Mouse (Mus musculus): ENCODE measurements at regions not wholly inside any gene's neighbourhood (a gene's known extent, or its start where the extent isn't known, plus 50 kb on each side); places are given as distances from the start of the nearest gene placed in this dataset.
A peak's percentile ranks its signal among the peaks of the same experiment; 100 is the strongest.

GRCm38 (mm10) chr15:94112801-94113200 is 352.4 kb downstream of the Adamts20 start:
- whole genome bisulfite sequencing = 73% methylated on average over 5 of the region's 5 CpGs
- no peak for ATAC-seq
- Histone ChIP-seq H3K9me3 (ENCODE audit: low read length) (no peaks in the 10 kb centered on the region), H3K9ac (no peak overlapping the region), H3K27me3 (ENCODE audit: insufficient read depth, low read length) (no peaks in the 10 kb centered on the region), H3K36me3 (ENCODE audit: insufficient read depth) (no peaks in the 10 kb centered on the region), H3K4me2 (ENCODE audit: low read depth) (no peak overlapping the region), H3K27ac (ENCODE audit: low read depth, low read length) (no peak overlapping the region), H3K4me1 (ENCODE audit: insufficient read depth) (no peaks in the 10 kb centered on the region), H3K4me3 (ENCODE audit: low read depth, low read length) (no peak overlapping the region)
- peak; percentile 43 for DNase-seq
- no peak for TF ChIP-seq CTCF (IDR thresholded peaks at IDR 0.05; ENCODE audit: low read depth)

- no peak for DNase-seq
- no peak for TF ChIP-seq CTCF (IDR thresholded peaks at IDR 0.05; ENCODE audit: low read depth)
- WGBS = 68% methylated on average over 2 of the region's 2 CpGs
Observed at GRCm38 (mm10) chr15:94107186-94107716, 358.0 kb downstream of the Adamts20 start.

GRCm38 (mm10) chr15:94090644-94091043 is 374.6 kb downstream of the Adamts20 start:
- no peaks in the 10 kb centered on the region for H3K4me1 ChIP-seq (ENCODE audit: insufficient read depth)
- TF ChIP-seq CTCF (IDR thresholded peaks at IDR 0.05; ENCODE audit: low read depth) = no peak
- 88% methylated on average over 5 of the region's 5 CpGs for WGBS
- H3K27me3 ChIP-seq (ENCODE audit: insufficient read depth, low read length) = no peaks in the 10 kb centered on the region
- H3K4me2 ChIP-seq (ENCODE audit: low read depth) = no peak overlapping the region
- H3K9ac ChIP-seq = no peak overlapping the region
- H3K9me3 ChIP-seq (ENCODE audit: low read length) = no peaks in the 10 kb centered on the region
- H3K27ac ChIP-seq (ENCODE audit: low read depth, low read length) = no peak overlapping the region
- no peak for DNase-seq
- H3K36me3 ChIP-seq (ENCODE audit: insufficient read depth) = no peaks in the 10 kb centered on the region
- ATAC-seq = no peak
- no peak overlapping the region for H3K4me3 ChIP-seq (ENCODE audit: low read depth, low read length)

More at GRCm38 (mm10) chr15:94107186-94107716, 358.0 kb downstream of the Adamts20 start:
- H3K4me1 ChIP-seq (ENCODE audit: insufficient read depth) = no peaks in the 10 kb centered on the region
- no peak for ATAC-seq
- no peak overlapping the region for H3K27ac ChIP-seq (ENCODE audit: low read depth, low read length)
- no peak overlapping the region for H3K4me2 ChIP-seq (ENCODE audit: low read depth)
- H3K36me3 ChIP-seq (ENCODE audit: insufficient read depth) = no peaks in the 10 kb centered on the region
- H3K4me3 ChIP-seq (ENCODE audit: low read depth, low read length) = no peak overlapping the region
- no peaks in the 10 kb centered on the region for H3K27me3 ChIP-seq (ENCODE audit: insufficient read depth, low read length)
- no peaks in the 10 kb centered on the region for H3K9me3 ChIP-seq (ENCODE audit: low read length)
- H3K9ac ChIP-seq = no peak overlapping the region

GRCm38 (mm10) chr15:94089856-94090255 is 375.4 kb downstream of the Adamts20 start:
- H3K4me1 ChIP-seq (ENCODE audit: insufficient read depth) = no peaks in the 10 kb centered on the region
- H3K27me3 ChIP-seq (ENCODE audit: insufficient read depth, low read length) = no peaks in the 10 kb centered on the region
- no peak for TF ChIP-seq CTCF (IDR thresholded peaks at IDR 0.05; ENCODE audit: low read depth)
- H3K4me3 ChIP-seq (ENCODE audit: low read depth, low read length) = no peak overlapping the region
- no peak overlapping the region for H3K9ac ChIP-seq
- H3K36me3 ChIP-seq (ENCODE audit: insufficient read depth) = no peaks in the 10 kb centered on the region
- WGBS = 61% methylated on average over 6 of the region's 6 CpGs
- H3K9me3 ChIP-seq (ENCODE audit: low read length) = no peaks in the 10 kb centered on the region
- DNase-seq (no peak), ATAC-seq (no peak)
- no peak overlapping the region for H3K4me2 ChIP-seq (ENCODE audit: low read depth)
- H3K27ac ChIP-seq (ENCODE audit: low read depth, low read length) = no peak overlapping the region

- 79% methylated on average over 4 of the region's 4 CpGs for WGBS
- no peaks in the 10 kb centered on the region; the same call in 1 of the 2 replicates for H3K9me3 ChIP-seq (ENCODE audit: low read length)
- no peak overlapping the region for H3K4me3 ChIP-seq (ENCODE audit: low read depth, low read length)
- no peak overlapping the region for H3K4me2 ChIP-seq (ENCODE audit: low read depth)
- H3K27me3 ChIP-seq (ENCODE audit: insufficient read depth, low read length) = no peaks in the 10 kb centered on the region
- no peaks in the 10 kb centered on the region for H3K36me3 ChIP-seq (ENCODE audit: insufficient read depth)
- no peak overlapping the region for H3K9ac ChIP-seq
- no peak overlapping the region for H3K27ac ChIP-seq (ENCODE audit: low read depth, low read length)
- DNase-seq (no peak), ATAC-seq (no peak)
- no peaks in the 10 kb centered on the region for H3K4me1 ChIP-seq (ENCODE audit: insufficient read depth)
- no peak for TF ChIP-seq CTCF (IDR thresholded peaks at IDR 0.05; ENCODE audit: low read depth)
Observed at GRCm38 (mm10) chr15:94082369-94082768, 382.8 kb downstream of the Adamts20 start.

- Histone ChIP-seq H3K9me3 (ENCODE audit: low read length) (no peaks in the 10 kb centered on the region), H3K27ac (ENCODE audit: low read depth, low read length) (no peak overlapping the region), H3K27me3 (ENCODE audit: insufficient read depth, low read length) (no peaks in the 10 kb centered on the region), H3K9ac (no peak overlapping the region), H3K4me3 (ENCODE audit: low read depth, low read length) (no peak overlapping the region), H3K4me1 (ENCODE audit: insufficient read depth) (no peaks in the 10 kb centered on the region), H3K4me2 (ENCODE audit: low read depth) (no peak overlapping the region), H3K36me3 (ENCODE audit: insufficient read depth) (no peaks in the 10 kb centered on the region)
- ATAC-seq (no peak), DNase-seq (no peak)
- 90% methylated on average over 6 of the region's 6 CpGs for WGBS
- TF ChIP-seq CTCF (IDR thresholded peaks at IDR 0.05; ENCODE audit: low read depth) = no peak
Observed at GRCm38 (mm10) chr15:94077056-94077455, 388.2 kb downstream of the Adamts20 start.

GRCm38 (mm10) chr15:94074161-94074950 is 390.9 kb downstream of the Adamts20 start:
- H3K4me2 ChIP-seq (ENCODE audit: low read depth) = no peak overlapping the region
- no peak overlapping the region for H3K4me3 ChIP-seq (ENCODE audit: low read depth, low read length)
- no peaks in the 10 kb centered on the region for H3K27me3 ChIP-seq (ENCODE audit: insufficient read depth, low read length)
- DNase-seq (peak; percentile 21), ATAC-seq (no peak)
- 53% methylated on average over 7 of the region's 7 CpGs for WGBS
- no peak for TF ChIP-seq CTCF (IDR thresholded peaks at IDR 0.05; ENCODE audit: low read depth)
- H3K36me3 ChIP-seq (ENCODE audit: insufficient read depth) = no peaks in the 10 kb centered on the region
- no peak overlapping the region for H3K27ac ChIP-seq (ENCODE audit: low read depth, low read length)
- H3K9ac ChIP-seq = no peak overlapping the region
- H3K4me1 ChIP-seq (ENCODE audit: insufficient read depth) = no peaks in the 10 kb centered on the region
- H3K9me3 ChIP-seq (ENCODE audit: low read length) = no peaks in the 10 kb centered on the region

All from forebrain, postnatal 0 days (tissue).